In genomic region chr10:77339871-77340341, GRCm38 (mm10) we compare ENCODE assay signal across 10 mouse cellular contexts.
DNase-seq lines count a peak whose midpoint lies in the region; ATAC-seq and TF ChIP-seq lines count a peak whose summit lies in the region.
"Had no signal": no experiment of that assay in that cellular context is flagged by ENCODE, and none has a peak within 500 bp of the region (broad histone marks: within the 10 kb centered on the region; RNA-seq: fewer than 3 reads in every experiment).

No protein-coding gene starts in this region.

- intact Hi-C loops in gastrocnemius, adult 2 months (cut with DNase I) = no loop called here

- no peaks in the 10 kb centered on the region for H3K9me3 ChIP-seq in forebrain, embryonic 11.5 days (ENCODE audit: control insufficient read depth, low read length)
- no peaks in the 10 kb centered on the region for H3K9me3 ChIP-seq in intestine, embryonic 16.5 days (ENCODE audit: control insufficient read depth, low read length)

- no peaks in the 10 kb centered on the region for H3K36me3 ChIP-seq in forebrain, embryonic 11.5 days (ENCODE audit: control insufficient read depth, insufficient read depth, low read length)
- no peaks in the 10 kb centered on the region for H3K36me3 ChIP-seq in intestine, embryonic 16.5 days (ENCODE audit: control insufficient read depth, insufficient read depth, low read length)

- H3K27me3 ChIP-seq in forebrain, embryonic 11.5 days (ENCODE audit: control insufficient read depth, insufficient read depth, low read length) = no peaks in the 10 kb centered on the region
- H3K27me3 ChIP-seq in intestine, embryonic 16.5 days (replicated peaks; ENCODE audit: control insufficient read depth, insufficient read depth, low read length) = no peaks in the 10 kb centered on the region
- H3K27me3 ChIP-seq: CH12.LX had no signal

- peaks cover 9% of the 10 kb centered on the region; the same call in 1 of the 2 replicates for H3K4me1 ChIP-seq in forebrain, embryonic 11.5 days (replicated peaks; ENCODE audit: control insufficient read depth, insufficient read depth, low read length)
- peaks cover 10% of the 10 kb centered on the region for H3K4me1 ChIP-seq in intestine, embryonic 16.5 days (ENCODE audit: control insufficient read depth, insufficient read depth, low read length)

- ATAC-seq in forebrain, embryonic 11.5 days (replicated peaks; ENCODE audit: low FRiP score) = peak; percentile 63; the same call in 1 of the 2 replicates
- ATAC-seq in intestine, embryonic 16.5 days = no peak

- H3K27ac ChIP-seq in gastrocnemius, adult 2 months = no peak overlapping the region
- H3K27ac ChIP-seq in forebrain, embryonic 11.5 days (ENCODE audit: low read depth, low read length) = no peak overlapping the region
- H3K27ac ChIP-seq in intestine, embryonic 16.5 days (ENCODE audit: low read length) = no peak overlapping the region
- H3K27ac ChIP-seq: macrophage had no signal

- H3K4me2 ChIP-seq in forebrain, embryonic 11.5 days (ENCODE audit: low read depth, low read length, severe bottlenecking) = peak overlapping the region; percentile 79
- peak overlapping the region; percentile 42 for H3K4me2 ChIP-seq in intestine, embryonic 16.5 days (ENCODE audit: low read depth, low read length)

- 7% methylated on average over 18 of the region's 18 CpGs for WGBS in forebrain, embryonic 11.5 days
- WGBS in intestine, embryonic 16.5 days = 24% methylated on average over 18 of the region's 18 CpGs

- peak overlapping the region; percentile 60; the same call in 1 of the 2 replicates for H3K9ac ChIP-seq in forebrain, embryonic 11.5 days (ENCODE audit: low read length)
- 0 out of 2 replicates have a peak overlapping the region, but pooled peaks have one; percentile 7 for H3K9ac ChIP-seq in intestine, embryonic 16.5 days (ENCODE audit: low read depth, low read length)

- H3K4me3 ChIP-seq in gastrocnemius, adult 2 months = peak overlapping the region; percentile 59
- peak overlapping the region; percentile 36 for H3K4me3 ChIP-seq in forebrain, embryonic 11.5 days (ENCODE audit: low read depth, low read length)
- H3K4me3 ChIP-seq in intestine, embryonic 16.5 days (ENCODE audit: low read length) = peak overlapping the region; percentile 24

- DNase-seq in gastrocnemius, adult 2 months = no peak
- DNase-seq in gastrocnemius, adult 8-10 months (ENCODE audit: low spot score in 2 of 2) = no peak
- peak; percentile 58 for DNase-seq in Muller cell, postnatal 12 days (ENCODE audit: inconsistent ontology term)
- peak; percentile 73 for DNase-seq in forebrain, embryonic 11.5 days (ENCODE audit: low spot score)
- peak; percentile 39 for DNase-seq in neural tube, embryonic 10.5 days (ENCODE audit: extremely low spot score, low spot score)
- DNase-seq in thymus, adult 18-20 months = no peak
- DNase-seq in urinary bladder, postnatal 25 days (ENCODE audit: low spot score) = no peak

- TF ChIP-seq CTCF in gastrocnemius, adult 2 months (IDR thresholded peaks at IDR 0.05) = peak; percentile 34; the same call in 1 of the 2 replicates

Comparison
In these comparisons a context has a peak if more than half of its experiments do, and no peak if none do; other contexts are left out.
1. DNase-seq: peak in Muller cell, postnatal 12 days (single experiment), forebrain, embryonic 11.5 days (single experiment) and neural tube, embryonic 10.5 days (single experiment); none in gastrocnemius, adult 2 months (single experiment), gastrocnemius, adult 8-10 months (0 of 2), thymus, adult 18-20 months (0 of 2) and urinary bladder, postnatal 25 days (single experiment).
2. Peak in every context shown above with its lines, with median percentiles within 50 percentile points of each other: H3K4me3 ChIP-seq.